Mouse (Mus musculus): ENCODE measurements around the gene Btbd17.

The Btbd17 gene

GRCm38 (mm10) chr11:114803990-114804389 lies 8.2 kb upstream of the Btbd17 start:
- DNase-seq (ENCODE audit: low read depth, low spot score), result no peak

- DNase-seq (ENCODE audit: low read depth, low spot score), result no peak
Observed at GRCm38 (mm10) chr11:114802540-114803267, 7.0 kb upstream of the Btbd17 start.

- DNase-seq (ENCODE audit: low read depth, low spot score), result no peak
Observed at GRCm38 (mm10) chr11:114801906-114802305, 6.2 kb upstream of the Btbd17 start.

GRCm38 (mm10) chr11:114798624-114799023 lies 2.9 kb upstream of the Btbd17 start, which contains the start of gene Gpr142:
Gpr142 (plus strand) TSS chr11:114798924.
- no peak for DNase-seq (ENCODE audit: low read depth, low spot score)

- DNase-seq (ENCODE audit: low read depth, low spot score), result no peak
Observed at GRCm38 (mm10) chr11:114797981-114798380, 2.2 kb upstream of the Btbd17 start.

DNA sequence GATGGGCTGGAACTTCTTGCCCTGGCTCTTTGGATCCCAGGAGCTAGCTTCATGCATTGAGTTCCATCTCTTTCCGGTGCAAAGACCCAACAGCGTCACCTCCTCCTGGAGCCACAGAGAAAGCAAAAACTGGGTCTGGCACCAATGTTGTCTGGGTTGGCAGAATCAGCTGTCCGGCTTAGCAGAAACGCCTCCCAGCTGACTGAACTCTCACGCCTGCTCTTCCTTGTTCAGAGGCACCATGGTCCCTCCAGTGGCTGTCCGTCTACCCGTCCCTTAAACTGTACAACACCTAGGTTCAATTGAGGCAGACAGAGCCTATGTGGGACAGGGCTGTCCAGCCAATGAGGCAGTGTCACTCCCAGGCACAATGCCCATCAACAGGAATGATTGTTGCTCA lies 1.4 kb upstream of the Btbd17 start:
- no peak for DNase-seq (ENCODE audit: low read depth, low spot score)

- peak; percentile 64 for DNase-seq (ENCODE audit: low read depth, low spot score)
Observed at GRCm38 (mm10) chr11:114795231-114795746, 456 bp downstream of the Btbd17 start.

GRCm38 (mm10) chr11:114794691-114795090 lies 1.1 kb downstream of the Btbd17 start:
- no peak for DNase-seq (ENCODE audit: low read depth, low spot score)

- DNase-seq (ENCODE audit: low read depth, low spot score), result no peak
Observed at GRCm38 (mm10) chr11:114793868-114794545, 1.7 kb downstream of the Btbd17 start.

DNA sequence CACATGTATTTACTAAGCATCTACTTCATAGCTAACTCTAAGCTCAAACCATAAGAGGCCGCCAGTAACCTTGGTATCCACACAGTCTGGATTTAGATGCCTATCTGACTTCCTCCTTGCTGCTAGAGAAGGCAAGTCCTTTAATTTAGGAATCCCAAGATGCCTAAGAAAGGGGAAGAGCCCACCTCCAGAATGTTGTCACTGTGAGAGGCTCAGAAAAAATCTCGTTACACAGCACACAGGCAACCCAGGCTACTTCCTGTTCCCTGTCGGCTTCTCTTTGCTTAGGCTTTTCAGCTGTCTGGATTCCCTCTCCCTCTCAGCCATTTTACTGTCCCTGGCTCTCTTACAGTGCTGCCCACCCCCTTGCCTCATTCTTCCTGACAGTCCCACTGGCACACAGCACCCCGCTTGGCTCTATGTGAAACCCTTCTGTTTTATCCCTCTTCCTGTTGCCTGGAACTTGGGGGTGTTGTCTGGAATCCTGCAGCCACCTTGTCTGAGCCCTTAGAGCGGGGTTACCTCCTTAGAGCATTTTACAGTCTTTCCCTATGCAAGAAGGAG lies 2.7 kb downstream of the Btbd17 start:
- no peak for DNase-seq (ENCODE audit: low read depth, low spot score)

- no peak for DNase-seq (ENCODE audit: low read depth, low spot score)
Observed at GRCm38 (mm10) chr11:114791891-114792411, 3.8 kb downstream of the Btbd17 start.

DNA sequence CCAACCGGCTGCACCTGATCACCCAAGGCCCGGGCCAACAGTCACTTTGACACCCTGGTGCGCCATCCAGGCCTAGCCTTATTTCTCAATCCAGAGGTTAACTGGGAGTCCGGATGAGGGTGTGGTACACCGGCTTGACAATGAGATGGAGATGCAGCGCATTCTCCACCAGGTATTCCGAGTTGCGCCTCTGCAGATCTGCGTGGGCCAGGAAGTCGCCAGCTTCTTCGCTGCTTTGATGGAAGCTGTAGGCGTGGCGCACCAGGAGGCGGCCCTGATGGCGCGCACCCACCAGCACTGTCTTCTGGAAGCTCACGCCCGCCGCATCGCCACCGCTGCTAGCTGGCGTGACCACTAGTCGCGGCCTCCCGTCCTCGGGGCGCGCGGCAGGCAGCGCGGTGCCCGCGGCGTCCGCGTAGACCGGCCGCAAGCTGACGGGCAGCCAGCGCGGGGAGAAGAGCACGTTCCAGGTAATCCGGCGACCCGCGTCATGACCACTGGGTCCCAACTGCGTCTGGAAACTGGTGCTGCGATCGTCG lies 4.3 kb downstream of the Btbd17 start:
- no peak for DNase-seq (ENCODE audit: low read depth, low spot score)

DNA sequence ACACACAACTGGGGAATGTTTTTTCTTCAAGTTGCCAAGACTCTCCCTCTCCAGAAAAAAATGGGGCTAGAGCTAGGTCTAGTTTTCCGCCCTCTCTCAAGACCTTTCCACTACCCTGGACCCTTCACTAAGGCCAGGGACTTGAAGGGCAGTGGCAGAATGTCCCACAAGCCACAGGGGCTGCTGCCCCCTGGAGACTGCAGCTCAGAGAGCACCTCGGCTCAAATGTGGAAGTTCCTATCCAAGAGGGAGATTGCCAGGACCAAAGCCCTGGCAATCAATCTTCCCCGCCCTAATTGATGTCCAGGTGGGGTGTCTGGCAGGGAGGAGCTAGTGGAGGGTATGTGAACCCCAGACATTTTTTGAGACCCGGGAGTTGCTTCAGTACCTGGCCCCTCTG lies 4.9 kb downstream of the Btbd17 start:
- DNase-seq (ENCODE audit: low read depth, low spot score), result no peak

GRCm38 (mm10) chr11:114790171-114790570 lies 5.6 kb downstream of the Btbd17 start:
- no peak for DNase-seq (ENCODE audit: low read depth, low spot score)

GRCm38 (mm10) chr11:114789716-114790115 lies 6.0 kb downstream of the Btbd17 start:
- no peak for DNase-seq (ENCODE audit: low read depth, low spot score)

- DNase-seq (ENCODE audit: low read depth, low spot score), result peak; percentile 70
Observed at GRCm38 (mm10) chr11:114789061-114789714, 6.6 kb downstream of the Btbd17 start.

GRCm38 (mm10) chr11:114787611-114788010 lies 8.1 kb downstream of the Btbd17 start:
- no peak for DNase-seq (ENCODE audit: low read depth, low spot score)

DNA sequence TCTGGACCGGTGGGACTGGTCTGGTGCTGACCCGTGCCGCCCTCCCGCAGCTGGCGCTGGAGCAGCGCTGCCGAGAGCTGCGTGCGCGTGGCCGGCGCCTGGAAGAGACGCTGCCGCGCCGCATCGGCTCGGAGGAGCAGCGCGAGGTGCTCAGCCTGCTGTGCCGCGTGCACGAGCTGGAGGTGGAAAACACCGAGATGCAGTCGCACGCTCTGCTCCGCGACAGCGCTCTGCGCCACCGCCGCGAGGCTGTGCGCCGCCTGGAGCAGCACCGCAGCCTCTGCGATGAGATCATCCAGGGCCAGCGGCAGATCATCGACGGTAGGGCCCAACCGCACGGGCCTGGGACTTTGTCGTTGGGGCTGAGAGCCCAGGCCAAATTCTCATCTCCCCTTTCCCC lies 9.4 kb downstream of the Btbd17 start:
- DNase-seq (ENCODE audit: low read depth, low spot score), result no peak

DNA sequence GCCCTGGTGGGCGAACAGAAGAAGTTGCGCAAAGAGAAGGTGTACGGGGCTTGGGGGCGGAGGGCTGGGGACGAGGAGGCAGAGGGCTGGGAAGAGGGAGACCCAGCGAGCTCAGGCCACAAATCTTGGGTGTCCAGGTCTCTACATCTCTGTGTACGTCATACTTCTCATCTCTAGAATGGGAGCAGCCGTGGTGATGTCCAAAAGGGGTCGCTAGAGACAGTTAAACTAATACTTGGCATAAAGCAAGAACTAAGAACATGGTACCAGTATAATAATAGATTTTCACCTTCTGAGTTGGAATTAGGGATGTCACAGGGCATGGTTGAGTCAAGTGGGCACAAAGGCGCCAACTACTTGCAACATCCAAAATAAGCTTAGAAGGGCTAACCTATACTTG lies 9.9 kb downstream of the Btbd17 start:
- no peak for DNase-seq (ENCODE audit: low read depth, low spot score)

- DNase-seq (ENCODE audit: low read depth, low spot score), result no peak
Observed at GRCm38 (mm10) chr11:114780076-114780475, 15.7 kb downstream of the Btbd17 start.

DNA sequence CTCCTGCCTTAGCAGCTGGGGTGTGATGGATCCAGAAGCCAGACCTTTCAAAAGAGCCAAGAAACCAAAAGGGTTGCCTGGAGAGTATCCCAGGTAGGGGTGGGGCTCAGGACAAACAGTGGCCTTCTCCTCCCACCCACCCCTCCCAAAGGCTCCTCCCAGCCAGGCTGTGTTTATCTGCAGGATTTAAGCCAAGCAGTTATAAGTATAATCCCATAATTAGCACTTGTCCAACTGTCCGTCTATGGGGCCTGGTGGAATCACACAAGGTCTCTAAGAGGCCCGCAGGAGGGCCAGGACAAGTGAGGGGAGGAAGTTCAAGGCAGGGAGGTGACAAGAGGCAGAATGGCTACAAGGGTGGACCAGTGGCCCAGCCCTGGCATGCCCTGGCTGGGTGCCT lies 23.8 kb downstream of the Btbd17 start:
- DNase-seq (ENCODE audit: low read depth, low spot score), result no peak

- DNase-seq (ENCODE audit: low read depth, low spot score), result no peak
Observed at GRCm38 (mm10) chr11:114769911-114770310, 25.8 kb downstream of the Btbd17 start.

Data from embryo, embryonic 11.5 days (tissue).